24 mouse cellular contexts compared by ENCODE assay signal in the genomic region with DNA sequence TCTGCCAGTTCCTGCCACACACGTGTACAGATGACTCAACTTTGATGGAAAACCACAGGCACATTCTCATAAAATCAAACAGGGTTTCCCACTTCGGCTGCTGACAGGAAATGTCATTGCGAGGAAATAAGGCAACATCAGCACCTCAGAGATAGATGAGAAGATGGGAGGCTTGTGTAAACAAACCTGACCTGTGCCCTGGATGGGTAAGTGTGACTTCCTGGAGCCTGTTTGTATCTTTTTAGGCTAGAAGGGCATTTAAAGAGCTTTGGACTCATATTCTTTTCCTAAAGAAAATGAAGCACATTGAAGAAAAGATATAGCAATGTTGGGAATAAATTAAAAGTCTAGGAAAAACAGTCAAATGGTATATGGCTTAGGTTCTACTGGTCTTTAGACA.
DNase-seq lines count a peak whose midpoint lies in the region; TF ChIP-seq lines count a peak whose summit lies in the region.
"Had no signal": no experiment of that assay in that cellular context is flagged by ENCODE, and none has a peak within 500 bp of the region (broad histone marks: within the 10 kb centered on the region; RNA-seq: fewer than 3 reads in every experiment).

No protein-coding gene starts in this region.

- H3K27ac ChIP-seq in heart, adult 2 months: no peak overlapping the region
- no peak overlapping the region for H3K27ac ChIP-seq in forebrain, embryonic 10.5 days
- H3K27ac ChIP-seq: embryonic facial prominence, embryonic 12.5 days; embryonic facial prominence, embryonic 15.5 days; forebrain, embryonic 12.5 days; forebrain, embryonic 15.5 days; heart, embryonic 10.5 days; heart, embryonic 13.5 days; hindbrain, embryonic 14.5 days; hindbrain, postnatal 0 days had no signal

- no peaks in the 10 kb centered on the region for H3K9me3 ChIP-seq in forebrain, embryonic 10.5 days
- H3K9me3 ChIP-seq: embryonic facial prominence, embryonic 12.5 days; embryonic facial prominence, embryonic 15.5 days; forebrain, embryonic 12.5 days; forebrain, embryonic 15.5 days; heart, embryonic 10.5 days; heart, embryonic 13.5 days had no signal

- H3K36me3 ChIP-seq in heart, adult 2 months (ENCODE audit: control insufficient read depth, insufficient read depth, low read length): no peaks in the 10 kb centered on the region
- no peaks in the 10 kb centered on the region for H3K36me3 ChIP-seq in forebrain, embryonic 10.5 days (replicated peaks)
- H3K36me3 ChIP-seq: embryonic facial prominence, embryonic 12.5 days; embryonic facial prominence, embryonic 15.5 days; forebrain, embryonic 12.5 days; forebrain, embryonic 15.5 days; heart, embryonic 10.5 days; heart, embryonic 13.5 days had no signal

- H3K79me2 ChIP-seq in heart, adult 2 months (replicated peaks; ENCODE audit: control insufficient read depth, insufficient read depth, low read length): no peaks in the 10 kb centered on the region

- no peak overlapping the region for H3K4me3 ChIP-seq in heart, adult 2 months
- H3K4me3 ChIP-seq in forebrain, embryonic 10.5 days: no peak overlapping the region
- H3K4me3 ChIP-seq: embryonic facial prominence, embryonic 12.5 days; embryonic facial prominence, embryonic 15.5 days; forebrain, embryonic 12.5 days; forebrain, embryonic 15.5 days; heart, embryonic 10.5 days; heart, embryonic 13.5 days had no signal

- H3K27me3 ChIP-seq in heart, adult 2 months (ENCODE audit: control insufficient read depth, insufficient read depth, low read length): no peaks in the 10 kb centered on the region
- H3K27me3 ChIP-seq in forebrain, embryonic 10.5 days (ENCODE audit: poor library complexity, severe bottlenecking): no peaks in the 10 kb centered on the region
- H3K27me3 ChIP-seq: embryonic facial prominence, embryonic 12.5 days; embryonic facial prominence, embryonic 15.5 days; forebrain, embryonic 12.5 days; forebrain, embryonic 15.5 days; heart, embryonic 13.5 days had no signal

- no peak overlapping the region for H3K9ac ChIP-seq in heart, adult 2 months (ENCODE audit: low read depth, low read length)
- H3K9ac ChIP-seq: embryonic facial prominence, embryonic 12.5 days; embryonic facial prominence, embryonic 15.5 days; forebrain, embryonic 12.5 days; forebrain, embryonic 15.5 days; heart, embryonic 13.5 days; hindbrain, embryonic 14.5 days had no signal

- peak; percentile 55 for DNase-seq in heart, adult 11 months
- DNase-seq in heart, adult 2 months: no peak
- peak; percentile 6 for DNase-seq in lung, postnatal 10 days
- no peak for DNase-seq in lung, postnatal 4 days
- peak; percentile 27 for DNase-seq in NIH3T3 (ENCODE audit: low read depth)
- peak; percentile 13 for DNase-seq in embryo, embryonic 11 days
- DNase-seq in gastrocnemius, postnatal 25 days: no peak
- DNase-seq in forebrain, embryonic 10.5 days (ENCODE audit: extremely low spot score, low spot score): no peak
- DNase-seq: adrenal gland, adult 8-10 months; adrenal gland, postnatal 25 days; cerebellum, adult 11-12 months; cerebellum, adult 8-10 months; cerebellum, postnatal 10 days; heart, adult 18-20 months; heart, postnatal 14 days; heart, postnatal 4 days had no signal

- TF ChIP-seq EP300 in heart, adult 2 months (IDR thresholded peaks at IDR 0.05; ENCODE audit: insufficient read depth, low read depth, low read length): no peak

- intact Hi-C loops in heart, adult 2 months (cut with DNase I): no loop called here

- H3K4me1 ChIP-seq in heart, adult 2 months (ENCODE audit: control insufficient read depth, insufficient read depth, low read length): no peaks in the 10 kb centered on the region
- no peaks in the 10 kb centered on the region for H3K4me1 ChIP-seq in forebrain, embryonic 10.5 days
- H3K4me1 ChIP-seq: embryonic facial prominence, embryonic 12.5 days; embryonic facial prominence, embryonic 15.5 days; forebrain, embryonic 12.5 days; forebrain, embryonic 15.5 days; heart, embryonic 10.5 days; heart, embryonic 13.5 days had no signal

- TF ChIP-seq POLR2A in heart, adult 2 months (IDR thresholded peaks at IDR 0.05; ENCODE audit: insufficient read depth, low read depth, low read length): no peak

- no peak for TF ChIP-seq CTCF in heart, adult 2 months (IDR thresholded peaks at IDR 0.05)

- WGBS in heart, adult 2 months: 13% methylated on average over 3 of the region's 3 CpGs
- WGBS in forebrain, embryonic 10.5 days: 81% methylated on average over 3 of the region's 3 CpGs

Comparison
In these comparisons a context has a peak if more than half of its experiments do, and no peak if none do; other contexts are left out.
1. DNase-seq: peak in heart, adult 11 months (single experiment), lung, postnatal 10 days (single experiment), NIH3T3 (single experiment) and embryo, embryonic 11 days (single experiment); none in heart, adult 2 months (0 of 2), lung, postnatal 4 days (0 of 2), gastrocnemius, postnatal 25 days (single experiment) and forebrain, embryonic 10.5 days (single experiment).